Mouse (Mus musculus) small intestine, adult 2 months (tissue): ENCODE measurements around the gene Rabl6.
"Not testable (repeated sequence)": the region's sequence is repeated elsewhere in the genome, so short reads cannot be mapped to it uniquely, and the experiment has no call there.

Source experiments
- CTCF ChIP-seq: fragments of 200-500 bp; IDR thresholded peaks from 2 replicates; pipeline ENCODE4 v1.5.1; 2012; ENCODE audit warnings: low read depth, mild to moderate bottlenecking, control low read depth, inconsistent platforms, low read length, moderate library complexity, mixed read lengths; ENCODE audit not compliant: insufficient replicate concordance, insufficient read length; ENCODE audit errors: extremely low read depth
- POLR2A ChIP-seq: fragments of 200-500 bp; IDR thresholded peaks from 2 replicates; pipeline ENCODE4 v1.6.1; 2012; ENCODE audit warnings: low read depth, mild to moderate bottlenecking, control low read depth, inconsistent platforms, low read length, moderate library complexity

DNA sequence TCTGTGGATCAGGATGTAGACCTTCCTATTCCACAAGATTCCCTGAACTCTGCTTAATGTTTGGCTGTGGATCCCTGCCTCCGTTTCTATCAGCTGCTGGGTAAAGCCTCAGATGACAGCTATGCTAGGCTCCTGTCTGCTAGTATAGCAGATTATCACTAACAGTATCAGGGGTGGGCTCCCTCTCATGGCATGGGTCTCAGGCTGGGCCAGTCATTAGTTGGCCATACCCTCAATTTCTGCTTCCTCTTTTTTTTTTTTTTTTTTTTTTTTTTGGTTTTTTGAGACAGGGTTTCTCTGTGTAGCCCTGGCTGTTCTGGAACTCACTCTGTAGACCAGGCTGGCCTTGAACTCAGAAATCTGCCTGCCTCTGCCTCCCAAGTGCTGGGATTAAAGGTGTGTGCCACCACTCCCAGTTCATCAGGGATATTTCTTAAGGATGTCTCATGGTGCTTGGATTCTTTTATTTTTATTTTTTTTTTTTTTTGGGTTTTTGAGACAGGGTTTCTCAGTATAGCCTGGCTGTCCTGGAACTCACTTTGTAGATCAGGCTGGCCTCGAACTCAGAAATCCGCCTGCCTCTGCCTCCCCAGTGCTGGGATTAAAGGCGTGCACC is 55.0 kb downstream of the Rabl6 start:
- not testable (repeated sequence) for TF ChIP-seq CTCF, POLR2A
